Mouse (Mus musculus) liver, postnatal 0 days (tissue): Measurements from ENCODE around the gene Fhit.

Experiments used
- CTCF ChIP-seq: sonication (generic); IDR thresholded peaks from 2 replicates; pipeline ENCODE4 v1.5.1; 2016; ENCODE audit warnings: antibody characterized with exemption, low read depth
- EP300 ChIP-seq: IDR thresholded peaks from 2 replicates; pipeline ENCODE4 v1.6.1; 2016; ENCODE audit warnings: antibody characterized with exemption, low read depth, mild to moderate bottlenecking

GRCm38 (mm10) chr14:9787389-9787788, 1374.4 kb downstream of the Fhit start:
- no peak for TF ChIP-seq EP300
- no peak for TF ChIP-seq CTCF
